Mouse (Mus musculus) heart, adult 2 months (tissue): ENCODE measurements around the gene Ltbp4. TPM values are rescaled to one million over a fixed set of nuclear protein-coding genes. Genes with fewer than 3 reads are reported as not detected.
A peak's percentile ranks its signal among the peaks of the same experiment; 100 is the strongest.

ENCODE experiments used
- DNase-seq, 2 experiments: peaks; one replicate each; pipeline ENCODE4 v3.0.0; 2021
- H3K27ac ChIP-seq: fragments of 200-600 bp; 2 replicates; pipeline ENCODE4 v1.8.1; 2022
- H3K27me3 ChIP-seq: fragments of 200-500 bp; 2 replicates; pipeline ENCODE4 v1.6.1; 2012; ENCODE audit warnings: mild to moderate bottlenecking, low read length, inconsistent platforms, mixed read lengths; ENCODE audit not compliant: control insufficient read depth, insufficient read depth
- H3K36me3 ChIP-seq: fragments of 200-500 bp; 2 replicates; pipeline ENCODE4 v1.6.1; 2012; ENCODE audit warnings: low read length, inconsistent platforms; ENCODE audit not compliant: control insufficient read depth, insufficient read depth
- H3K4me1 ChIP-seq: fragments of 200-500 bp; 2 replicates; pipeline ENCODE4 v1.6.1; 2011; ENCODE audit warnings: low read length; ENCODE audit not compliant: control insufficient read depth, insufficient read depth
- H3K4me3 ChIP-seq: fragments of 200-600 bp; 2 replicates; pipeline ENCODE4 v1.8.1; 2022
- H3K79me2 ChIP-seq: fragments of 200-500 bp; replicated peaks from 2 replicates; pipeline ENCODE4 v1.6.1; 2012; ENCODE audit warnings: mild to moderate bottlenecking, inconsistent platforms, low read length, moderate library complexity, mixed read lengths; ENCODE audit not compliant: control insufficient read depth, insufficient read depth
- H3K9ac ChIP-seq: fragments of 200-500 bp; 2 replicates; pipeline ENCODE4 v1.6.1; 2012; ENCODE audit warnings: low read depth, mild to moderate bottlenecking, control low read depth, inconsistent platforms, low read length, mixed read lengths
- CTCF ChIP-seq: fragments of 200-600 bp; IDR thresholded peaks from 2 replicates; pipeline ENCODE4 v1.8.1; 2022; ENCODE audit warnings: antibody characterized with exemption, mild to moderate bottlenecking, moderate library complexity
- EP300 ChIP-seq: fragments of 200-500 bp; IDR thresholded peaks from 2 replicates; pipeline ENCODE4 v1.6.1; 2011; ENCODE audit warnings: low read depth, low read length, control low read depth; ENCODE audit not compliant: insufficient read depth
- POLR2A ChIP-seq: fragments of 200-500 bp; IDR thresholded peaks from 2 replicates; pipeline ENCODE4 v1.6.1; 2011; ENCODE audit warnings: mild to moderate bottlenecking, low read depth, low read length, control low read depth; ENCODE audit not compliant: insufficient read depth
- WGBS: fragments of 180-500 bp; shearing (Covaris S2); methylation state at CpG from one replicate; pipeline ENCODE4 v1.1.7; 2018; 5-methylcytosine and 5-hydroxymethylcytosine counted together
- intact Hi-C: fragments of 180-260 bp; cut with DNase I; formaldehyde crosslinking; loops from one replicate; pipeline ENCODE4 v1.15.1; 2025
- polyA plus RNA-seq: library from polyadenylated mRNA; depleted of rRNA; stranded (reverse); fragments of >200 nt; gene quantifications from 2 replicates; pipeline ENCODE4 v1.2.3, GENCODE M21; 2012; rRNA removed
- total RNA-seq, 2 experiments: library from RNA; stranded (reverse); gene quantifications; 2 replicates each; pipeline ENCODE4 v1.2.3; 2021

The Ltbp4 gene
- total and polyA plus RNA-seq, 3 experiments, result 187 to 374 (median 221) TPM

- TF ChIP-seq CTCF (no peak), EP300 (no peak), POLR2A (no peak)
- Histone ChIP-seq H3K27me3 (no peaks in the 10 kb centered on the region), H3K4me1 (peaks cover 4% of the 10 kb centered on the region), H3K27ac (peak overlapping the region; percentile 77), H3K9ac (peak overlapping the region; percentile 81), H3K79me2 (no peaks in the 10 kb centered on the region), H3K4me3 (peak overlapping the region; percentile 56), H3K36me3 (no peaks in the 10 kb centered on the region)
- DNase-seq, result no peak
- intact Hi-C loops, result no loop called here
- 24% methylated on average over 9 of the region's 9 CpGs for WGBS
Measured at GRCm38 (mm10) chr7:27259271-27259721, 78.2 kb downstream of the Ltbp4 start.

DNA sequence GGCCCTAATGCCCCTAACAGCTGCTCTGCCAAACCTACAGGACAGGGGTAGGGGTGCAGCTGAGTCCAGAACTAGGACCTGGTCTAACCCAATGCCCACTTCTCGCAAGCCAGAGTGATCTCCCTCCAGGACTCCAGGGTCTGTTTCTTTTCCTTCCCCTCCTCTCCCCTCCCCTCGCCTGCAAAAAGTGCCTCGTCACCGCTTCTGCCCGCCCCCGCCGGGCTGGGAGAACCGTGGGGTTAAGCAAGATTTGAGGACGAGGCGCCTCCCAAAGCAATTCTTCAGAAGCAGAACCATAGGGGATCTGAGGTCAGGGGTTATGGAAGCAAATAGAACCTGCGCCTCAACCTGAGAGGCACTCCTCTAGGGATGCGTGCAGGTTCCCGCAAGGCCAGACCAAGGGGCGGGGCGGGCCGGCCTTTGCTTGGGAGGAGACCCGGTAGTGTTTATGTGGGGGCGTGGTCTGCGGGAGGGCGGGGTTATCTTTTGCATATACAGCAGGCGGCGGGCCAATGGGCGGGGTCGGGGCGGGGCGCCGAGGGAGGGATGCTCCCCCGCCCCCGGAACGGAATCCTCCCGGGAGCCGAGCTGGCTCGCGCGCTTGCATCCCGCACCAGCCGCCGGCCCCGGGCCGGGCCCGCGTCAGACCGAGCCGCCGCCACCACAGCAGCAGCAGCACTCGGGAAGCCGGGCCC, 79.1 kb downstream of the Ltbp4 start, which contains the start of gene Numbl:
Gene Numbl, plus strand, starts transcription at position 229 of the 695 bp plus-strand sequence.
- H3K79me2 ChIP-seq, result no peaks in the 10 kb centered on the region
- peak within 1 kb of the TSS; percentile 77 for H3K27ac ChIP-seq
- TF ChIP-seq CTCF, result no peak
- peak; percentile 65 for TF ChIP-seq POLR2A
- TF ChIP-seq EP300, result 0 out of 2 replicates have a peak, but pooled peaks have one; percentile 47
- peak within 1 kb of the TSS; percentile 56 for H3K4me3 ChIP-seq
- peak within 1 kb of the TSS; percentile 81 for H3K9ac ChIP-seq
- intact Hi-C loops, result loop anchor here (1.0 kb wide), 1 partner anchor 26 kb away; no protein-coding TSS in a partner anchor
- H3K4me1 ChIP-seq, result peaks cover 4% of the 10 kb centered on the region
- under 1% methylated on average over 36 of the region's 47 CpGs for WGBS
- H3K36me3 ChIP-seq, result no peaks in the 10 kb centered on the region
- H3K27me3 ChIP-seq, result no peaks in the 10 kb centered on the region
- DNase-seq, result peak; percentile 91 to 92

DNA sequence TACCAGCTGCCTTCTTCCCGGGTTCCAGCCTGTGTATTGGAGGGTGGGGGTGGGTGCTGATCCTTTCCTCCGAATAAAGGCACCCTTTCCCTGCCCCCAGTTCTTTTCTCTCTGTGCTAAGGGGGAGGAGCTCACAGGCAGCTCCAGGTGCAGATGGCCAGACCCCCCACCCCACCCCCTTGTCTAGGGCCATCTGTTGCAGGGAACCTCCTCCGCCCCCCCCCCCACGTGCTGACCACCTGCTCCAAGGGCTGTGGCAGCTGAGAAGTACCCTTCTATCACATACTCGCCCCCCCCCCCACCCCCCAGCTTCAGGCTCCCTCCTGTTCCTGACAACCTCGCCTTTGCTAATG, 79.7 kb downstream of the Ltbp4 start:
- H3K4me1 ChIP-seq, result peaks cover 4% of the 10 kb centered on the region
- H3K36me3 ChIP-seq, result no peaks in the 10 kb centered on the region
- TF ChIP-seq CTCF (no peak), EP300 (no peak), POLR2A (no peak)
- H3K27ac ChIP-seq, result peak overlapping the region; percentile 77
- 11% methylated on average over 6 of the region's 6 CpGs for WGBS
- no peaks in the 10 kb centered on the region for H3K27me3 ChIP-seq
- intact Hi-C loops, result loop anchor here (1.0 kb wide), 1 partner anchor 26 kb away; no protein-coding TSS in a partner anchor
- H3K9ac ChIP-seq, result peak overlapping the region; percentile 62
- DNase-seq, result no peak
- H3K4me3 ChIP-seq, result peak overlapping the region; percentile 56; the same call in 1 of the 2 replicates
- no peaks in the 10 kb centered on the region for H3K79me2 ChIP-seq

- no peak overlapping the region for H3K4me3 ChIP-seq
- peak; percentile 56 to 57 for DNase-seq
- H3K9ac ChIP-seq, result no peak overlapping the region
- H3K4me1 ChIP-seq, result peaks cover 4% of the 10 kb centered on the region
- H3K27ac ChIP-seq, result peak overlapping the region; percentile 3; the same call in 1 of the 2 replicates
- H3K79me2 ChIP-seq, result no peaks in the 10 kb centered on the region
- 39% methylated on average over 27 of the region's 27 CpGs for WGBS
- intact Hi-C loops, result no loop called here
- no peak for TF ChIP-seq POLR2A
- TF ChIP-seq EP300, result no peak
- TF ChIP-seq CTCF, result no peak
- H3K36me3 ChIP-seq, result no peaks in the 10 kb centered on the region
- H3K27me3 ChIP-seq, result no peaks in the 10 kb centered on the region
Measured at GRCm38 (mm10) chr7:27257046-27257851, 80.2 kb downstream of the Ltbp4 start.

GRCm38 (mm10) chr7:27255721-27256120, 81.8 kb downstream of the Ltbp4 start:
- H3K9ac ChIP-seq, result no peak overlapping the region
- TF ChIP-seq POLR2A, result no peak
- no peak for TF ChIP-seq EP300
- TF ChIP-seq CTCF, result peak; percentile 66
- no peak overlapping the region for H3K4me3 ChIP-seq
- intact Hi-C loops, result no loop called here
- H3K4me1 ChIP-seq, result peaks cover 4% of the 10 kb centered on the region
- 60% methylated on average over 3 of the region's 3 CpGs for WGBS
- no peak for DNase-seq
- H3K36me3 ChIP-seq, result no peaks in the 10 kb centered on the region
- H3K79me2 ChIP-seq, result no peaks in the 10 kb centered on the region
- no peaks in the 10 kb centered on the region for H3K27me3 ChIP-seq
- H3K27ac ChIP-seq, result no peak overlapping the region

Other genes with a start within 250 kb of the Ltbp4 start
- gene Cyp2f2, start 217.8 kb downstream of the Ltbp4 start, total RNA-seq, result under 1 TPM; 0.60 to 0.93 TPM
- gene Cyp2f2, start 217.8 kb downstream of the Ltbp4 start, polyA plus RNA-seq, result 0.94 and 220 TPM in 2 replicates
- not detected for gene Cyp2t4, start 184.0 kb downstream of the Ltbp4 start, total RNA-seq
- not detected in 2 replicates for gene Cyp2t4, start 184.0 kb downstream of the Ltbp4 start, polyA plus RNA-seq
- 10 to 100 TPM; 51.8 to 64.4 TPM for gene Egln2, start 170.9 kb downstream of the Ltbp4 start, total RNA-seq
- gene Egln2, start 170.9 kb downstream of the Ltbp4 start, polyA plus RNA-seq, result 52.4 and 57.7 TPM in 2 replicates
- 10 to 100 TPM; 11.0 TPM for gene Rab4b, start 158.8 kb downstream of the Ltbp4 start, total RNA-seq
- gene Rab4b, start 158.8 kb downstream of the Ltbp4 start, polyA plus RNA-seq, result 22.4 and 23.1 TPM in 2 replicates
- under 1 TPM in 1 of 2 experiments, not detected in 1; 0.16 TPM for gene Gm21983, start 156.6 kb downstream of the Ltbp4 start, total RNA-seq
- not detected in 2 replicates for gene Gm21983, start 156.6 kb downstream of the Ltbp4 start, polyA plus RNA-seq
- under 1 TPM in 1 of 2 experiments, not detected in 1; 0.39 TPM for gene Mia, start 156.5 kb downstream of the Ltbp4 start, total RNA-seq
- gene Mia, start 156.5 kb downstream of the Ltbp4 start, polyA plus RNA-seq, result 0.50 and 0.78 TPM in 2 replicates
- 10 to 100 TPM; 14.2 TPM for gene BC024978, start 141.9 kb downstream of the Ltbp4 start, total RNA-seq
- 11.3 and 13.9 TPM in 2 replicates for gene BC024978, start 141.9 kb downstream of the Ltbp4 start, polyA plus RNA-seq
- gene Snrpa, start 141.4 kb downstream of the Ltbp4 start, total RNA-seq, result 10 to 100 TPM; 40.6 to 41.3 TPM
- gene Snrpa, start 141.4 kb downstream of the Ltbp4 start, polyA plus RNA-seq, result 85.0 and 87.1 TPM in 2 replicates
- gene Itpkc, start 109.0 kb downstream of the Ltbp4 start, total RNA-seq, result 1 to 10 TPM; 4.2 to 4.8 TPM
- gene Itpkc, start 109.0 kb downstream of the Ltbp4 start, polyA plus RNA-seq, result 4.2 and 4.4 TPM in 2 replicates
- 1 to 10 TPM; 7.5 to 8.3 TPM for gene Coq8b, start 104.7 kb downstream of the Ltbp4 start, total RNA-seq
- 11.6 and 19.4 TPM in 2 replicates for gene Coq8b, start 104.7 kb downstream of the Ltbp4 start, polyA plus RNA-seq
- 1 to 10 TPM; 3.7 to 6.1 TPM for gene Numbl, start 79.3 kb downstream of the Ltbp4 start, total RNA-seq
- 7.8 and 9.7 TPM in 2 replicates for gene Numbl, start 79.3 kb downstream of the Ltbp4 start, polyA plus RNA-seq
- gene Shkbp1, start 18.3 kb upstream of the Ltbp4 start, total RNA-seq, result 1 to 10 TPM; 4.6 to 7.1 TPM
- gene Shkbp1, start 18.3 kb upstream of the Ltbp4 start, polyA plus RNA-seq, result 17.3 and 20.2 TPM in 2 replicates
- gene Gm20479, start 19.7 kb upstream of the Ltbp4 start, total RNA-seq, result under 1 TPM in 1 of 2 experiments, not detected in 1; 0.52 TPM
- not detected in 2 replicates for gene Gm20479, start 19.7 kb upstream of the Ltbp4 start, polyA plus RNA-seq
- under 1 TPM; 0.18 to 0.20 TPM for gene Sptbn4, start 110.0 kb upstream of the Ltbp4 start, total RNA-seq
- gene Sptbn4, start 110.0 kb upstream of the Ltbp4 start, polyA plus RNA-seq, result 0.23 and 0.44 TPM in 2 replicates
- 10 to 100 TPM; 29.9 to 31.7 TPM for gene Blvrb, start 110.3 kb upstream of the Ltbp4 start, total RNA-seq
- gene Blvrb, start 110.3 kb upstream of the Ltbp4 start, polyA plus RNA-seq, result 41.7 and 46.2 TPM in 2 replicates
- gene Sertad3, start 136.1 kb upstream of the Ltbp4 start, total RNA-seq, result 1 to 10 TPM; 3.5 to 6.2 TPM
- 6.9 TPM in 2 replicates for gene Sertad3, start 136.1 kb upstream of the Ltbp4 start, polyA plus RNA-seq
- gene Sertad1, start 149.2 kb upstream of the Ltbp4 start, total RNA-seq, result 10 to 100 TPM in 1 of 2 experiments, 1 to 10 TPM in 1; 7.6 to 10.2 TPM
- gene Sertad1, start 149.2 kb upstream of the Ltbp4 start, polyA plus RNA-seq, result 12.2 and 14.0 TPM in 2 replicates
- under 1 TPM; 0.59 to 0.81 TPM for gene Prx, start 161.6 kb upstream of the Ltbp4 start, total RNA-seq
- 0.59 and 0.61 TPM in 2 replicates for gene Prx, start 161.6 kb upstream of the Ltbp4 start, polyA plus RNA-seq
- under 1 TPM; 0.10 to 0.14 TPM for gene Hipk4, start 185.6 kb upstream of the Ltbp4 start, total RNA-seq
- gene Hipk4, start 185.6 kb upstream of the Ltbp4 start, polyA plus RNA-seq, result 0.20 and 0.21 TPM in 2 replicates
- 10 to 100 TPM; 22.9 to 30.6 TPM for gene Pld3, start 215.5 kb upstream of the Ltbp4 start, total RNA-seq
- gene Pld3, start 215.5 kb upstream of the Ltbp4 start, polyA plus RNA-seq, result 54.8 and 68.1 TPM in 2 replicates
- gene 2310022A10Rik, start 215.5 kb upstream of the Ltbp4 start, total RNA-seq, result 10 to 100 TPM; 72.0 to 72.1 TPM
- 79.5 and 87.4 TPM in 2 replicates for gene 2310022A10Rik, start 215.5 kb upstream of the Ltbp4 start, polyA plus RNA-seq